Mouse (Mus musculus): Measurements from ENCODE around the gene Xrra1. TPM values are rescaled to one million over a fixed set of nuclear protein-coding genes. Genes with fewer than 3 reads are reported as not detected.

The Xrra1 gene
- polyA plus RNA-seq, 1 experiment from 2014 or later = 0.37 TPM

- no peaks in the 10 kb centered on the region for H3K36me3 ChIP-seq
- WGBS = 79% methylated on average over 4 of the region's 4 CpGs
- H3K9ac ChIP-seq = no peak overlapping the region
- H3K27me3 ChIP-seq (replicated peaks) = peaks cover 4% of the 10 kb centered on the region
- H3K4me3 ChIP-seq = no peak overlapping the region
- H3K4me1 ChIP-seq (replicated peaks) = peaks cover 3% of the 10 kb centered on the region; the same call in 1 of the 2 replicates
- no peak overlapping the region for H3K4me2 ChIP-seq
- ATAC-seq (ENCODE audit: insufficient number of reproducible peaks, low FRiP score) = no peak
- H3K27ac ChIP-seq (ENCODE audit: poor library complexity, severe bottlenecking) = no peak overlapping the region
- no peaks in the 10 kb centered on the region for H3K9me3 ChIP-seq (replicated peaks)
Observed at GRCm38 (mm10) chr7:99896905-99897304, 38.0 kb downstream of the Xrra1 start.

DNA sequence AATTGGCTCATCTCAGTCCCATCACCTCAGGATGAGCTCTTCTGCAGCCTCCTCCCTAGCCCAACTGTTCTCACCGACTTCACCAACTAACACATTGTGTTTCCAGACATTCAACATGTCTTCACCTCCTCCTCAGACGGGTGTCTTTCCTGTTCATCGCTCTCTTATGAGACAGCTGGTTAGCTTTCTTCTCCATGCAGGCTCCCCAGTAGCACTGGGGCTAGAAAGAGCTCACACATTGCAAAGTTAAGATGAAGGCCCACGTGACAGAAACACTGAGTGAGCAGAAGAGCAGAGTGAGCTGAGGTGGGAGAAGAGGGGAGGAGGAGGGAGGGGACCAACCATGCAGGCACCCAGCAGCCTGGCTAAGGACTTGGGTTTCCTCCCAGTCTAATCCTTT is 43.3 kb downstream of the Xrra1 start:
- no peak overlapping the region for H3K4me3 ChIP-seq
- H3K36me3 ChIP-seq = no peaks in the 10 kb centered on the region
- WGBS = 54% methylated on average over 4 of the region's 4 CpGs
- no peak for ATAC-seq (ENCODE audit: insufficient number of reproducible peaks, low FRiP score)
- no peak overlapping the region for H3K4me2 ChIP-seq
- H3K9ac ChIP-seq = no peak overlapping the region
- H3K9me3 ChIP-seq (replicated peaks) = no peaks in the 10 kb centered on the region
- no peak overlapping the region for H3K27ac ChIP-seq (ENCODE audit: poor library complexity, severe bottlenecking)
- H3K27me3 ChIP-seq (replicated peaks) = peaks cover 2% of the 10 kb centered on the region
- peaks cover 27% of the 10 kb centered on the region for H3K4me1 ChIP-seq (replicated peaks)

- Histone ChIP-seq H3K27me3 (replicated peaks) (no peaks in the 10 kb centered on the region), H3K36me3 (no peaks in the 10 kb centered on the region), H3K4me3 (no peak overlapping the region), H3K4me1 (replicated peaks) (peaks cover 27% of the 10 kb centered on the region), H3K4me2 (no peak overlapping the region), H3K27ac (ENCODE audit: poor library complexity, severe bottlenecking) (no peak overlapping the region), H3K9me3 (replicated peaks) (no peaks in the 10 kb centered on the region), H3K9ac (no peak overlapping the region)
- ATAC-seq (ENCODE audit: insufficient number of reproducible peaks, low FRiP score) = no peak
- WGBS = 58% methylated on average over 11 of the region's 11 CpGs
Observed at GRCm38 (mm10) chr7:99902918-99903665, 44.2 kb downstream of the Xrra1 start.

DNA sequence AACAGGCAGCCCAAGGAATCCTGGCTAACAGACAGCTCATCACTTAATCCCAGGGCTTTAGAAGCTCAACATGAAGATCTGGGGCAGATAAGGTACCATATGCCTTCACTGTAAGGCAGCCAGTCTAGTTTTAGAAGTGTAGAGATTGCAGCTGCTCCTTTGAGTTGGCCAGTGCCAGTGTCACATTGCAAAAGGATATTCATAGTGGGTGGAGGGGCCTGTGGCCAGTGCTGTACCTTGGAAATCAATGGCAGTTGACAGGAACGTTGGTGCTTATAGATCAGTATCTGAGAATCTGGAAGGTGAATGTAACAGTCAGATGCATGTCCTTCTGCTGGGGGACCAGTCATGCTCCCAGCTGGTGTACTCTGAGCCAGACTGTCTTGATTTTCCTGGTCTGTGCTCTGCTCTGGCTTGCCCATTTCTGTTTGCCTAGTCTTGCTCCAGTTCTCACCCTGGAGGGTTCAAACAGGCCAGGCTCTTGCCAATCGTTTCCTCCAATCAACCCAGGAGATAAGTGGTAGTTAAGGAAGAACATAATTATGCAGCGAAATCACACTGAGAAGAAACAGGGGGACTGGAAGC is 45.6 kb downstream of the Xrra1 start:
- Histone ChIP-seq H3K4me3 (no peak overlapping the region), H3K27me3 (replicated peaks) (no peaks in the 10 kb centered on the region), H3K4me2 (no peak overlapping the region), H3K9me3 (replicated peaks) (no peaks in the 10 kb centered on the region), H3K27ac (ENCODE audit: poor library complexity, severe bottlenecking) (no peak overlapping the region), H3K36me3 (no peaks in the 10 kb centered on the region), H3K9ac (no peak overlapping the region), H3K4me1 (replicated peaks) (peaks cover 27% of the 10 kb centered on the region)
- no peak for ATAC-seq (ENCODE audit: insufficient number of reproducible peaks, low FRiP score)
- WGBS = 36% methylated on average over 3 of the region's 3 CpGs

DNA sequence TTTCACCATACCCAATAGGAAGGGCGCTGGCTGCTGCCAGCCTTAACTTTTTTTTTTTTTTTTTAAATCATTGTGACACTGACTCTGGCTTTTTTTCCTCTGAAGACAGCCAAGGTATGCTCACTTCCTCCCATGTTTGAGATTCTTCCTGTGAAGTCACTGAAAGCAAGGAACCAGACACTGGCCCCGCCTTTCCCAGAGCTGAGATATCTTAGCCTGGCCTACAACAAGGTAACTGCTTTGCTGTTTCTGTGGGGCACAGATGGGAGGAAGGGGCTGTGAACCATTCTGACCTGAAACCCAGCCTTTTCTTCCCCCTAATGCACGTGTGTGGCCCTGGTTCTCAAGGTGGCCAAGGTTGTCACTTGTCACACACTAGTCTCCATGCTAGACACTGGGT is 47.4 kb downstream of the Xrra1 start:
- no peak for ATAC-seq (ENCODE audit: insufficient number of reproducible peaks, low FRiP score)
- Histone ChIP-seq H3K9me3 (replicated peaks) (no peaks in the 10 kb centered on the region), H3K36me3 (no peaks in the 10 kb centered on the region), H3K27ac (ENCODE audit: poor library complexity, severe bottlenecking) (no peak overlapping the region), H3K4me1 (replicated peaks) (peaks cover 27% of the 10 kb centered on the region), H3K9ac (no peak overlapping the region), H3K4me3 (no peak overlapping the region), H3K4me2 (no peak overlapping the region), H3K27me3 (replicated peaks) (no peaks in the 10 kb centered on the region)
- WGBS = 88% methylated on average over 3 of the region's 3 CpGs

DNA sequence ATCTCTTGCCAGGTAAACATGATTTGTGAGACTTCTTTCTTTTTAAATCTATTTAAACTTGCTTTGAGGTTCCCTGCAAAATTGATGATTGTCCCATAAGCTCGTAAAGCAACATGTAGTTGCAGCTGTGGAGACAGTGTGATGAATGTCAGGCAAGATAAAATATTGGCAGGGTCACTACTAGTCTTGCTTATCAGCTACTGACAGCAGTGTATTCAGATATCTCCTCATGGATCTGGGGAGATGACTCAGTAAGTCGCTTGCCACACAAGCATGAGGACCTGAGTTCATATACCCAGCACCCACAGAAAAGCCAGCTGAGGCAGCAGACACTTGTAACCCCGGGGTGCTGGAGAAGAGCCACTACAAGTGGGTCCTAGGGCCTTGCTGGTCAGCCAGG is 48.5 kb downstream of the Xrra1 start:
- Histone ChIP-seq H3K27ac (ENCODE audit: poor library complexity, severe bottlenecking) (no peak overlapping the region), H3K9ac (no peak overlapping the region), H3K36me3 (no peaks in the 10 kb centered on the region), H3K4me1 (replicated peaks) (peaks cover 19% of the 10 kb centered on the region), H3K9me3 (replicated peaks) (no peaks in the 10 kb centered on the region), H3K4me2 (no peak overlapping the region), H3K27me3 (replicated peaks) (no peaks in the 10 kb centered on the region), H3K4me3 (no peak overlapping the region)
- ATAC-seq (ENCODE audit: insufficient number of reproducible peaks, low FRiP score) = no peak
- WGBS = 49% methylated on average over 3 of the region's 3 CpGs

- no peaks in the 10 kb centered on the region for H3K36me3 ChIP-seq
- H3K9me3 ChIP-seq (replicated peaks) = no peaks in the 10 kb centered on the region
- peaks cover 16% of the 10 kb centered on the region for H3K27me3 ChIP-seq (replicated peaks)
- H3K27ac ChIP-seq (ENCODE audit: poor library complexity, severe bottlenecking) = no peak overlapping the region
- no peaks in the 10 kb centered on the region for H3K4me1 ChIP-seq (replicated peaks)
- WGBS = 79% methylated on average over 5 of the region's 5 CpGs
- no peak overlapping the region for H3K4me2 ChIP-seq
- no peak overlapping the region for H3K9ac ChIP-seq
- ATAC-seq (ENCODE audit: insufficient number of reproducible peaks, low FRiP score) = no peak
- no peak overlapping the region for H3K4me3 ChIP-seq
Observed at GRCm38 (mm10) chr7:99911038-99911437, 52.1 kb downstream of the Xrra1 start.

DNA sequence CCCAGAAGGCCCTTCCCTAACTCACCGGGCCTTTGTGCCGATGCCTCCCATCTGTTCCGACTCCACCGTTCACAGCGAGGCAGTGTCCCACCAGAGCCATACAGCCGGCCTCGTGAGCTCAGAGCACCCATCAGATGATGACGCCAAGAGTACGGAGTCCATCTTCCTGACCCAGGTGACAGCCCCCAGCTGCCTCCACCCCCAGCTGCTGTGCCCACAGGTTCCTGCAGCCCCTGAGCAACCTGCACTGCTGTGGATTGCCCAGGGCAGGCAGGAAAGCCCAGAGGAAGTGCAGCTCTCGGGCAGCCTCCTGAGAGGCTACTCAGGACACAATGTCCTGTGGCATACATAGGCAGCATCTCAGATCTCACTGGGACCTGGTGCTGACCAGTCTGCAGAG is 55.4 kb downstream of the Xrra1 start:
- Histone ChIP-seq H3K9me3 (replicated peaks) (no peaks in the 10 kb centered on the region), H3K36me3 (no peaks in the 10 kb centered on the region), H3K4me1 (replicated peaks) (peaks cover 17% of the 10 kb centered on the region), H3K27ac (ENCODE audit: poor library complexity, severe bottlenecking) (no peak overlapping the region), H3K9ac (no peak overlapping the region), H3K4me3 (no peak overlapping the region), H3K4me2 (no peak overlapping the region), H3K27me3 (replicated peaks) (peaks cover 42% of the 10 kb centered on the region)
- ATAC-seq (ENCODE audit: insufficient number of reproducible peaks, low FRiP score) = no peak
- 83% methylated on average over 10 of the region's 10 CpGs for WGBS

GRCm38 (mm10) chr7:99915511-99915910 is 56.6 kb downstream of the Xrra1 start:
- Histone ChIP-seq H3K9me3 (replicated peaks) (no peaks in the 10 kb centered on the region), H3K27ac (ENCODE audit: poor library complexity, severe bottlenecking) (no peak overlapping the region), H3K36me3 (0 out of 2 replicates have a peak, but pooled peaks cover 3% of the 10 kb centered on the region), H3K4me3 (no peak overlapping the region), H3K4me1 (replicated peaks) (peaks cover 17% of the 10 kb centered on the region), H3K27me3 (replicated peaks) (peaks cover 42% of the 10 kb centered on the region), H3K9ac (no peak overlapping the region), H3K4me2 (no peak overlapping the region)
- no peak for ATAC-seq (ENCODE audit: insufficient number of reproducible peaks, low FRiP score)
- WGBS = 36% methylated on average over 2 of the region's 2 CpGs

DNA sequence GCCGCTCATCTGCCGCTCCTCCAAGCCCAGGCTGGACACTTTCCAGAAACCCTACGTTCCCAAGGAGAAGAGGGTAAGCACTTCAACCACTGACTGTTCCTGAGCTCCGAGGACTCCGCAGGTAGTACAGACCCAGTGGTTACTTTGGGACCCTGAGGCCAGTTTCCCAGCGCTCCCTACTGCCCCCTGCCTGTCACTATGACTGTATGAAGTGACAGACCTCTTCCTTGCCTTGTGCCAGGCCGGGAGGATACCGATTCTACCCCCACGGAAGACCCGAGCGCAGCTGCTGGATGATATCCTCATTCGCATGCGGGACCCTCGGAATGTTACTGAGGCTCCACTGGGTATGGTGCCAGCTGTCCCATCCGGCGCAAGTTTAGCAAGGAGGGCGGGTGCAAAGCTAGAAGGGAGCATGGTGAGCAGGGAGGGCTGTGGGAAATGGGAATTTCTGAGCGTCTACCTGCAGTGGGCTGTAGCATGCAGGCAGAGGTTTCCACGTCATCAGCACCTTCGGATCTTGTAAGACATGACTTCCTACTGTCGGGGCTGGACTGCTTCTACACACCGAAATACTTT is 57.9 kb downstream of the Xrra1 start:
- no peaks in the 10 kb centered on the region for H3K9me3 ChIP-seq (replicated peaks)
- H3K27me3 ChIP-seq (replicated peaks) = peaks cover 42% of the 10 kb centered on the region
- peak overlapping the region; percentile 39 for H3K4me3 ChIP-seq
- H3K4me1 ChIP-seq (replicated peaks) = peaks cover 17% of the 10 kb centered on the region
- no peak overlapping the region for H3K27ac ChIP-seq (ENCODE audit: poor library complexity, severe bottlenecking)
- H3K4me2 ChIP-seq = peak overlapping the region; percentile 81
- no peak; the same call in 1 of the 2 replicates for ATAC-seq (ENCODE audit: insufficient number of reproducible peaks, low FRiP score)
- WGBS = 7% methylated on average over 22 of the region's 22 CpGs
- 0 out of 2 replicates have a peak, but pooled peaks cover 6% of the 10 kb centered on the region for H3K36me3 ChIP-seq
- peak overlapping the region; percentile 65 for H3K9ac ChIP-seq

- Histone ChIP-seq H3K4me2 (peak overlapping the region; percentile 81), H3K9ac (peak overlapping the region; percentile 65), H3K36me3 (0 out of 2 replicates have a peak, but pooled peaks cover 6% of the 10 kb centered on the region), H3K4me3 (peak overlapping the region; percentile 39), H3K27me3 (replicated peaks) (peaks cover 42% of the 10 kb centered on the region), H3K4me1 (replicated peaks) (peaks cover 17% of the 10 kb centered on the region), H3K27ac (ENCODE audit: poor library complexity, severe bottlenecking) (no peak overlapping the region), H3K9me3 (replicated peaks) (no peaks in the 10 kb centered on the region)
- 2% methylated on average over 36 of the region's 36 CpGs for WGBS
- peak; percentile 66 for ATAC-seq (ENCODE audit: insufficient number of reproducible peaks, low FRiP score)
Observed at GRCm38 (mm10) chr7:99917320-99917844, 58.5 kb downstream of the Xrra1 start.
